Mouse (Mus musculus): Measurements from ENCODE around the gene Gstm7. TPM values are rescaled to one million over a fixed set of nuclear protein-coding genes. Genes with fewer than 3 reads are reported as not detected.

Gstm7 gene
- polyA plus RNA-seq, 1 experiment: not detected

- 89% methylated on average over 11 of the region's 11 CpGs for WGBS
- H3K4me3 ChIP-seq (ENCODE audit: insufficient read depth, low read depth, low read length): no peak overlapping the region
- peaks cover 43% of the 10 kb centered on the region for H3K4me1 ChIP-seq (ENCODE audit: control insufficient read depth, insufficient read depth, low read length)
- no peak overlapping the region for H3K27ac ChIP-seq (ENCODE audit: insufficient read depth, low read depth, low read length)
- TF ChIP-seq POLR2A (IDR thresholded peaks at IDR 0.05; ENCODE audit: insufficient read depth, low read depth, low read length) (no peak), CTCF (IDR thresholded peaks at IDR 0.05; ENCODE audit: insufficient read depth, low read depth, low read length) (no peak)
Measured at GRCm38 (mm10) chr3:107928691-107929090, 2.9 kb downstream of the Gstm7 start.

- Histone ChIP-seq H3K27ac (ENCODE audit: insufficient read depth, low read depth, low read length) (no peak overlapping the region), H3K4me1 (ENCODE audit: control insufficient read depth, insufficient read depth, low read length) (peaks cover 36% of the 10 kb centered on the region), H3K4me3 (ENCODE audit: insufficient read depth, low read depth, low read length) (no peak overlapping the region)
- 23% methylated on average over 3 of the region's 3 CpGs for WGBS
- TF ChIP-seq CTCF (IDR thresholded peaks at IDR 0.05; ENCODE audit: insufficient read depth, low read depth, low read length): no peak
- TF ChIP-seq POLR2A (IDR thresholded peaks at IDR 0.05; ENCODE audit: insufficient read depth, low read depth, low read length): no peak
Measured at GRCm38 (mm10) chr3:107927841-107928240, 3.8 kb downstream of the Gstm7 start.

GRCm38 (mm10) chr3:107925335-107925734 lies 6.3 kb downstream of the Gstm7 start:
- H3K27ac ChIP-seq (ENCODE audit: insufficient read depth, low read depth, low read length): no peak overlapping the region
- no peak for TF ChIP-seq CTCF (IDR thresholded peaks at IDR 0.05; ENCODE audit: insufficient read depth, low read depth, low read length)
- no peak for TF ChIP-seq POLR2A (IDR thresholded peaks at IDR 0.05; ENCODE audit: insufficient read depth, low read depth, low read length)
- WGBS: 96% methylated on average over 3 of the region's 3 CpGs
- no peak overlapping the region for H3K4me3 ChIP-seq (ENCODE audit: insufficient read depth, low read depth, low read length)
- peaks cover 23% of the 10 kb centered on the region for H3K4me1 ChIP-seq (ENCODE audit: control insufficient read depth, insufficient read depth, low read length)

DNA sequence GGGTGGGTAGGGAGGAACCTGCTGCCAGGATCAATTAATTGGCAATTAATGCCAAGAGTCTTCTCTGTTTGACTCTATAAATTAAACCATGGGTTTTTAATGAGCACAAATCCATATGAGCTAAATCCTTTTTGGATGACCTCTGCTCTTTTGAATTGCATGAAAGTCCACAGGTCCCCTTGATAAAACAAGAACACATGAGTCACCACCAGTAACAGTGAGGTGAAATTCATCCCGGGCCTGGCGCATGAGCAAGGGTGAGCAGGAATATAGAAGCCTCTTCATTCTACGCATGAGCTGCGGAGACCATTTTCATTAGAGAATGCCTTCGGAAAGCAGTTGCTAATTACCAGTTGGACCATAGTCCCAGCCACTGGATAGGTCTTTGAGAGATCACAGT lies 11.3 kb downstream of the Gstm7 start:
- H3K4me3 ChIP-seq (ENCODE audit: insufficient read depth, low read depth, low read length): no peak overlapping the region
- TF ChIP-seq POLR2A (IDR thresholded peaks at IDR 0.05; ENCODE audit: insufficient read depth, low read depth, low read length): no peak
- no peak for TF ChIP-seq CTCF (IDR thresholded peaks at IDR 0.05; ENCODE audit: insufficient read depth, low read depth, low read length)
- whole genome bisulfite sequencing: 91% methylated on average over 5 of the region's 5 CpGs

DNA sequence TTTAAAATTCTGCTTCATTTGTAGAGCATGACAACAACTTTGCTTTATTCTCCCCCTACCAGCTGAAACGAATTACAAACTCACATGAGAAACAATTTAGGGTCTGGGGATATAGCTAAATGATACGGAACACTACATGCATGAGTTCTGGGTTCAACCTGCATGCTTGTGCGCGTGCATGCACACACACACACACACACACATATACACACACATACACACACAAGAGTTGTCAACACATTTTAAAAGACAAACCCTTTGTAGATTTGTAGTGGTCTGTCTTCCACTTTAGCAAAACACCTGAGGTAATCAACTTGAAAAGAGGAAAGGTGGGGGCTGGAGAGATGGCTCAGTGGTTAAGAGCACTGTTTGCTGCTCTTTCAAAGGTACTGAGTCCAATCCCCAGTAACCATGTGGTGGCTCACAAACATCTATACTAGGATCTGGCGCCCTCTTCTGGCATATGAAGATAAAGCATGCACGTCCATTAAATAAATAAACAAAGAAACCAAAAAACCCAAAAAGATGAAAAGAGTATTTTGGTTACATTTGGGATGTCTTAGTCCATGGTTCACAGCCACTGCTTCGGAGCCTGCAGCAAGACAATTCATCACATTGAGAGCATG lies 13.7 kb downstream of the Gstm7 start:
- Histone ChIP-seq H3K4me1 (ENCODE audit: control insufficient read depth, insufficient read depth, low read length) (no peaks in the 10 kb centered on the region), H3K27ac (ENCODE audit: insufficient read depth, low read depth, low read length) (no peak overlapping the region), H3K4me3 (ENCODE audit: insufficient read depth, low read depth, low read length) (no peak overlapping the region)
- TF ChIP-seq CTCF (IDR thresholded peaks at IDR 0.05; ENCODE audit: insufficient read depth, low read depth, low read length) (no peak), POLR2A (IDR thresholded peaks at IDR 0.05; ENCODE audit: insufficient read depth, low read depth, low read length) (no peak)
- WGBS: 45% methylated on average over 7 of the region's 7 CpGs

More for the DNA sequence above, 11.3 kb downstream of the Gstm7 start:
- Histone ChIP-seq H3K4me1 (ENCODE audit: control insufficient read depth, insufficient read depth, low read length) (no peaks in the 10 kb centered on the region), H3K27ac (ENCODE audit: insufficient read depth, low read depth, low read length) (no peak overlapping the region)

GRCm38 (mm10) chr3:107917097-107917496 lies 14.5 kb downstream of the Gstm7 start:
- no peak overlapping the region for H3K27ac ChIP-seq (ENCODE audit: insufficient read depth, low read depth, low read length)
- 73% methylated on average over 3 of the region's 3 CpGs for WGBS
- no peak overlapping the region for H3K4me3 ChIP-seq (ENCODE audit: insufficient read depth, low read depth, low read length)
- H3K4me1 ChIP-seq (ENCODE audit: control insufficient read depth, insufficient read depth, low read length): no peaks in the 10 kb centered on the region
- TF ChIP-seq CTCF (IDR thresholded peaks at IDR 0.05; ENCODE audit: insufficient read depth, low read depth, low read length): no peak

DNA sequence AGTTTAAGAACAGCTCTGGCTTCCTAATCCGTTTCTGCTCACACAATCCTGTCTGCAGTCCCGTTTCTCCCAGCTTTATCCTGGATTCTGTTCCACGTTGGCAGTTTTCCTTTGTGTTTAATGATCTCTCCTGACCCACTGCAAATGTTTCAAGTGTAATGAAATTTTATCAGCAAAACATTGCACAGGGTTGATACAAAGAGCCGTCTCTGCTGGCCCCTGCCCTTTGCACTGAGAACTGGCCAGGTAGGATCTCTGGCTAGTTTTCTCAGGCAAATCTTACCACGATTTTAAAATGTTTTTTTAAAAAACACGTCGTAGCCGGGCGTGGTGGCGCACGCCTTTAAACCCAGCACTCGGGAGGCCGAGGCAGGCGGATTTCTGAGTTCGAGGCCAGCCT lies 14.9 kb downstream of the Gstm7 start:
- TF ChIP-seq CTCF (IDR thresholded peaks at IDR 0.05; ENCODE audit: insufficient read depth, low read depth, low read length) (no peak), POLR2A (IDR thresholded peaks at IDR 0.05; ENCODE audit: insufficient read depth, low read depth, low read length) (no peak)
- Histone ChIP-seq H3K27ac (ENCODE audit: insufficient read depth, low read depth, low read length) (no peak overlapping the region), H3K4me1 (ENCODE audit: control insufficient read depth, insufficient read depth, low read length) (no peaks in the 10 kb centered on the region), H3K4me3 (ENCODE audit: insufficient read depth, low read depth, low read length) (no peak overlapping the region)
- 81% methylated on average over 15 of the region's 15 CpGs for WGBS

- 72% methylated on average over 6 of the region's 6 CpGs for WGBS
- no peak overlapping the region for H3K27ac ChIP-seq (ENCODE audit: insufficient read depth, low read depth, low read length)
- no peak for TF ChIP-seq CTCF (IDR thresholded peaks at IDR 0.05; ENCODE audit: insufficient read depth, low read depth, low read length)
- no peak for TF ChIP-seq POLR2A (IDR thresholded peaks at IDR 0.05; ENCODE audit: insufficient read depth, low read depth, low read length)
- H3K4me3 ChIP-seq (ENCODE audit: insufficient read depth, low read depth, low read length): no peak overlapping the region
- no peaks in the 10 kb centered on the region for H3K4me1 ChIP-seq (ENCODE audit: control insufficient read depth, insufficient read depth, low read length)
Measured at GRCm38 (mm10) chr3:107905942-107906341, 25.7 kb downstream of the Gstm7 start.

- no peak for TF ChIP-seq CTCF (IDR thresholded peaks at IDR 0.05; ENCODE audit: insufficient read depth, low read depth, low read length)
- no peak for TF ChIP-seq POLR2A (IDR thresholded peaks at IDR 0.05; ENCODE audit: insufficient read depth, low read depth, low read length)
- Histone ChIP-seq H3K4me3 (ENCODE audit: insufficient read depth, low read depth, low read length) (no peak overlapping the region), H3K4me1 (ENCODE audit: control insufficient read depth, insufficient read depth, low read length) (no peaks in the 10 kb centered on the region), H3K27ac (ENCODE audit: insufficient read depth, low read depth, low read length) (no peak overlapping the region)
- 73% methylated on average over 11 of the region's 11 CpGs for WGBS
Measured at GRCm38 (mm10) chr3:107900955-107901673, 30.5 kb downstream of the Gstm7 start.

All from olfactory bulb, adult 2 months (tissue).